Mouse (Mus musculus) cerebellum, postnatal 10 days (tissue): Measurements from ENCODE around the gene Efl1.

ENCODE experiments used
- DNase-seq, 2 experiments: peaks; one replicate each; pipeline ENCODE4 v3.0.0; 2021; ENCODE audit warnings: mixed read lengths in 2 of 2

The Efl1 gene

GRCm38 (mm10) chr7:82819541-82819940 lies 171.1 kb downstream of the Efl1 start:
- no peak for DNase-seq

- no peak for DNase-seq
Measured at GRCm38 (mm10) chr7:82820661-82821060, 172.2 kb downstream of the Efl1 start.

GRCm38 (mm10) chr7:82821501-82821900 lies 173.1 kb downstream of the Efl1 start:
- DNase-seq: no peak

GRCm38 (mm10) chr7:82822528-82822927 lies 174.1 kb downstream of the Efl1 start:
- no peak for DNase-seq
